Mouse (Mus musculus) embryo, embryonic 9.5 days (tissue): ENCODE data around the gene Slc4a1.
"Not testable (repeated sequence)": the region's sequence is repeated elsewhere in the genome, so short reads cannot be mapped to it uniquely, and the experiment has no call there.

Experiments used
- DNase-seq: peaks from one replicate; pipeline ENCODE4 v3.0.0-alpha.2; 2017; ENCODE audit errors: extremely low spot score

Gene Slc4a1

GRCm38 (mm10) chr11:102366103-102366502 lies at the start of gene Slc4a1:
Slc4a1 (minus strand) TSS chr11:102366203.
- not testable (repeated sequence) for DNase-seq

- DNase-seq = no peak
Observed at GRCm38 (mm10) chr11:102415034-102415802, 49.2 kb upstream of the Slc4a1 start.

GRCm38 (mm10) chr11:102413059-102413458 lies 47.1 kb upstream of the Slc4a1 start:
- DNase-seq = no peak

- DNase-seq = peak; percentile 87
Observed at GRCm38 (mm10) chr11:102411704-102412103, 45.7 kb upstream of the Slc4a1 start.

- DNase-seq = no peak
Observed at GRCm38 (mm10) chr11:102411061-102411460, 45.1 kb upstream of the Slc4a1 start.

GRCm38 (mm10) chr11:102410345-102410744 lies 44.3 kb upstream of the Slc4a1 start:
- DNase-seq = not testable (repeated sequence)

GRCm38 (mm10) chr11:102409795-102410330 lies 43.9 kb upstream of the Slc4a1 start:
- DNase-seq = no peak

GRCm38 (mm10) chr11:102408888-102409794 lies 43.1 kb upstream of the Slc4a1 start:
- DNase-seq = no peak

GRCm38 (mm10) chr11:102408344-102408876 lies 42.4 kb upstream of the Slc4a1 start:
- DNase-seq = peak; percentile 96

GRCm38 (mm10) chr11:102407834-102408215 lies 41.8 kb upstream of the Slc4a1 start, which contains the start of gene Slc25a39:
Slc25a39 (minus strand) TSS chr11:102407946.
- no peak for DNase-seq

GRCm38 (mm10) chr11:102406900-102407833 lies 41.2 kb upstream of the Slc4a1 start:
- DNase-seq = peak; percentile 91

GRCm38 (mm10) chr11:102406401-102406800 lies 40.4 kb upstream of the Slc4a1 start:
- DNase-seq = no peak

- no peak for DNase-seq
Observed at GRCm38 (mm10) chr11:102405544-102406285, 39.7 kb upstream of the Slc4a1 start.

- DNase-seq = no peak
Observed at GRCm38 (mm10) chr11:102404161-102405010, 38.4 kb upstream of the Slc4a1 start.

GRCm38 (mm10) chr11:102403657-102404056 lies 37.7 kb upstream of the Slc4a1 start:
- DNase-seq = no peak

- DNase-seq = no peak
Observed at GRCm38 (mm10) chr11:102401898-102402500, 36.0 kb upstream of the Slc4a1 start.

- no peak for DNase-seq
Observed at GRCm38 (mm10) chr11:102400513-102401084, 34.6 kb upstream of the Slc4a1 start.

- DNase-seq = no peak
Observed at GRCm38 (mm10) chr11:102399610-102400072, 33.6 kb upstream of the Slc4a1 start.
